Mouse (Mus musculus): ENCODE measurements at regions not wholly inside any gene's neighbourhood (a gene's known extent, or its start where the extent isn't known, plus 50 kb on each side); places are given as distances from the start of the nearest gene placed in this dataset.

DNA sequence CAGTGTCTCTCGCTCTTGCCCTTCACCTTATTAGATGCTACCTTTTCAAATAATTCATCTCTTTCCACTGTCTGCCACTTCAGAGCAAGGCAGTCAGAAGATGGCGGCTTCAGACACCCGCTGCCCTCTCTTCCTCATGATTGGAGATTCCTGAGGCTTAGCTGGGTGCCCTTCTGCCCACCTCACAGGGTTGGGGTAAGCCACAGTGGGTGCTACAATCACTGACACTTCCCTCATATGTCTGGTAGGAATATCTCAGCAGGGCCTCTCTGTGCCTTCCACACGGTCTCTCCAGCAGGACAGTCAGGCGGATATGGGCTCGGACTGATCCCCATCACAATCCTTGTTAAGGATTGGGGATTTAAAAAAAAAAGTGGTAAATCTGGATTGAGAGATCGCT lies 53.2 kb upstream of the Rpl36-ps4 start:
- intact Hi-C loops (cut with DNase I) = no loop called here
- DNase-seq (ENCODE audit: extremely low spot score in 1 of 2, low spot score in 2 of 2) = no peak

DNA sequence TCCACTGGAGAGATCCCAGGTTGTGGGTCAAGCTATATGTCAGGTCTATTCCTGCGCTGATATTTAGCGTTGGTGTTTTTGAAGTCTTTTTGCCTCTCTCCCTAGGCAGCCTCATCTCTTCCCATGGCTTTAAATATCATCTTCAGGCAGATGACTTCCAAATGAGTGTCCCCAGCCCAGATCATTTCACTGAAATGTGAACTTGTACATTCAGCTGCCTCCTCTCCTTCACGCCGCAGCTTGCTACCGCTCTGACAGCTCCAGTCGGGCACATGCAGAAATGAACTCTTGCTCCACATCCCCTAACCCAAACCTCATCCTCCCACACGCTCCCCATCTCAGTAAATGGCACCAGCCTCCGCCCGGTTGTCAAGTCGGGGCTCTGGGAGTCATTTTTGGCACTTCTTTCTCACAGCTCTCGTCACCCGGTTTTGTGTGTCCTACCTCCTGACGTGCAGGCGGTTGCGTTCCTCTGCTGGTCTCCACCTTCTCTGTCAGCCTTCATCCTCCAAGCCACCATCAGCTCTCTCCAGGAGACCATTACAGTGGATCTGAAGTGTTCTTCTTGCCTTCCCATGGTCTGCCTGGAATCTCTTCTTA lies 54.0 kb upstream of the Rpl36-ps4 start:
- intact Hi-C loops (cut with DNase I) = no loop called here
- no peak for DNase-seq (ENCODE audit: extremely low spot score in 1 of 2, low spot score in 2 of 2)

- peak in 1 of 2 experiments; percentile 15 for DNase-seq (ENCODE audit: extremely low spot score in 1 of 2, low spot score in 2 of 2)
- intact Hi-C loops (cut with DNase I) = no loop called here
Measured at GRCm38 (mm10) chr17:87866165-87866564, 54.6 kb upstream of the Rpl36-ps4 start.

- peak in 1 of 2 experiments; percentile 9 for DNase-seq (ENCODE audit: extremely low spot score in 1 of 2, low spot score in 2 of 2)
- intact Hi-C loops (cut with DNase I) = no loop called here
Measured at GRCm38 (mm10) chr17:87865439-87865838, 55.3 kb upstream of the Rpl36-ps4 start.

GRCm38 (mm10) chr17:87864842-87865241 lies 55.9 kb upstream of the Rpl36-ps4 start:
- DNase-seq (ENCODE audit: extremely low spot score in 1 of 2, low spot score in 2 of 2) = peak in 1 of 2 experiments; percentile 6
- intact Hi-C loops (cut with DNase I) = no loop called here

- intact Hi-C loops (cut with DNase I) = no loop called here
Measured at GRCm38 (mm10) chr17:87861587-87861986, 59.2 kb upstream of the Rpl36-ps4 start.

GRCm38 (mm10) chr17:87851456-87851855 lies 53.7 kb upstream of the Kcnk12 start:
- intact Hi-C loops (cut with DNase I) = no loop called here
- peak in 1 of 2 experiments; percentile 9 for DNase-seq (ENCODE audit: extremely low spot score in 1 of 2, low spot score in 2 of 2)

More at GRCm38 (mm10) chr17:87861587-87861986, 59.2 kb upstream of the Rpl36-ps4 start:
- peak in 1 of 2 experiments; percentile 13 for DNase-seq (ENCODE audit: extremely low spot score in 1 of 2, low spot score in 2 of 2)

DNA sequence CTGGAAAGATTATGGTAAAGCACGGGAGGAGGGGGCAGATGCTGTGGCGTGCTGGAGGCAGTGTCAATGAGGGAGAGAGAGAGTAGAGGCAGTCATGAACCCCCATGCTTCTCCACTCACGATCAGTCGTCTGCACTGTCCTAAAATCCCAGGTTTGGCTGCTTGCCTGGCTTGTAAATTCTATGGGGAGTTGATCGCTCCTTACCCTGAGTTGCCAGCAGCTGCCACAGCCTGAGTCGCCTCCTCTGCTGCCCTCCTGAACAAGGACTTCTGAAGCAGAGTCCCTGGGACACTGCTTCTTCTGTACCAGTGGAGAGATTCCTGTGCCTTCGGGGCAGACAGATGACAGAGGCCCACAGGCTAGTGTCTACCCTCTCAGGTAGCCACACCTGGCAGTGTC lies 52.1 kb upstream of the Kcnk12 start:
- peak in 1 of 2 experiments; percentile 16 for DNase-seq (ENCODE audit: extremely low spot score in 1 of 2, low spot score in 2 of 2)
- intact Hi-C loops (cut with DNase I) = no loop called here

DNA sequence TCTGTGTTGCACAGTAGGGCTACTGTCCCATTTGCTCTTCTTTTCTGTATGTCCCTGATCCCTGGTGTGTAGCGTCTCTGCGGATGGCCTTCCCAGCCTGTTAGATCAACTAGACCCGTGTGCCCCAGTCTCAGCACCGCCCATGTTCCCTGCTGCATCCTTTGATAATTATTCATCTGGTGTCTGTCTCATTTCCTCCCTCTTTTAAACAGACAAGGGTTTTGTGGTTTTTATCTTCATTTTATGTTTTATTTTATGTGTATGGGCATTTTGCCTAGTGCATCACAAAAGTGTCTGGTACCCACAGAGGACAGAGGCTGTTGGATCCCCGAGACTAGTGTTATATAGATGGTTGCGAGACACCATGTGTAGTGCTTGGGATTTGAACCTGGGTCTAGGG lies 51.6 kb upstream of the Kcnk12 start:
- intact Hi-C loops (cut with DNase I) = no loop called here
- DNase-seq (ENCODE audit: extremely low spot score in 1 of 2, low spot score in 2 of 2) = no peak

- intact Hi-C loops (cut with DNase I) = no loop called here
- DNase-seq (ENCODE audit: extremely low spot score in 1 of 2, low spot score in 2 of 2) = no peak
Measured at GRCm38 (mm10) chr17:87848964-87849363, 51.2 kb upstream of the Kcnk12 start.

All from left cerebral cortex, postnatal 10 days (tissue).